Mouse (Mus musculus) E14TG2a.4 (cell line): ENCODE measurements around the gene Fcrl1.

Experiments used
- CTCF ChIP-seq: conservative IDR thresholded peaks from 2 replicates; pipeline ENCODE4 v1.5.1; 2014; ENCODE audit warnings: low read length
- POU5F1 ChIP-seq: IDR thresholded peaks from 2 replicates; pipeline ENCODE4 v1.6.1; 2014; ENCODE audit warnings: low read length, borderline replicate concordance

DNA sequence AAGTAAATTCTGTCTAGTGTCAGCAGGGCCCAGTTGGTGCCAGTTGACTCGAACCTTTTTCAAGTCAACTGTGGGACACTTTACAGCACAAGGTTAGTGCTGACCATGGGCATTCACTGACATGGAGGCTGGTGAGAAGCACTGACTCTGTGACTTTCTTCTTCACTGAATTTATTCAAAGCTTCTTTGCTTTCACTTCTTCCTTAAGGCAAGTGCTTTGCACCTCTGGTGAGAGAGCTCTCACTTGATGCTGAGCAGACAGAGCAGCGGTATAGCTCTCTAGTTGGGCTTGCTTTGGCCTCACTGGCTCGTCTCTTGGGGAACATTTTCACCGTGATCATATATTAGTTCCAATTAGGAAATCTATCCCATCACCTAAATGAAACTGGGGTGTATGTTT lies 23.7 kb downstream of the Fcrl1 start:
- TF ChIP-seq POU5F1, result no peak
- TF ChIP-seq CTCF, result no peak
